Mouse (Mus musculus) liver, embryonic 11.5 days (tissue): ENCODE measurements around the gene Pik3ca. TPM values are rescaled to one million over a fixed set of nuclear protein-coding genes. Genes with fewer than 3 reads are reported as not detected.
"Not testable (repeated sequence)": the region's sequence is repeated elsewhere in the genome, so short reads cannot be mapped to it uniquely, and the experiment has no call there.

Experiments used
- ATAC-seq: fragments of 200-750 bp; cut with Nextera tagmentation; replicated peaks from 2 replicates; pipeline ENCODE4 v1.8.0; 2017; ENCODE audit warnings: moderate number of reproducible peaks, mild to moderate bottlenecking, moderate TSS enrichment, moderate library complexity; ENCODE audit not compliant: low FRiP score
- DNase-seq: peaks from one replicate; pipeline ENCODE4 v3.0.0-alpha.2; 2017; ENCODE audit warnings: low spot score
- H3K27ac ChIP-seq: fragments of 300-500 bp; sonication (generic); 2 replicates; pipeline ENCODE4 v1.5.1; 2014; ENCODE audit warnings: mild to moderate bottlenecking, low read depth, low read length, control low read depth
- H3K27me3 ChIP-seq: fragments of 300-500 bp; sonication (generic); replicated peaks from 2 replicates; pipeline ENCODE4 v1.6.1; 2014; ENCODE audit warnings: low read length, mixed read lengths; ENCODE audit not compliant: control insufficient read depth, insufficient read depth
- H3K36me3 ChIP-seq: fragments of 300-500 bp; sonication (generic); 2 replicates; pipeline ENCODE4 v1.6.1; 2014; ENCODE audit warnings: mild to moderate bottlenecking, low read length, moderate library complexity, mixed read lengths; ENCODE audit not compliant: control insufficient read depth, insufficient read depth
- H3K4me1 ChIP-seq: fragments of 300-500 bp; sonication (generic); replicated peaks from 2 replicates; pipeline ENCODE4 v1.6.1; 2014; ENCODE audit warnings: low read length, mixed read lengths; ENCODE audit not compliant: control insufficient read depth, insufficient read depth
- H3K4me2 ChIP-seq: fragments of 300-500 bp; sonication (generic); 2 replicates; pipeline ENCODE4 v1.6.1; 2014; ENCODE audit warnings: mild to moderate bottlenecking, control low read depth, moderate library complexity
- H3K4me3 ChIP-seq: fragments of 300-500 bp; sonication (generic); 2 replicates; pipeline ENCODE4 v1.5.1; 2014; ENCODE audit warnings: low read depth, low read length, control low read depth
- H3K9ac ChIP-seq: fragments of 300-500 bp; sonication (generic); 2 replicates; pipeline ENCODE4 v1.6.1; 2014; ENCODE audit warnings: low read depth, low read length, control low read depth
- H3K9me3 ChIP-seq: fragments of 300-500 bp; sonication (generic); 2 replicates; pipeline ENCODE4 v1.6.1; 2016; ENCODE audit warnings: low read length, inconsistent platforms, mixed read lengths; ENCODE audit not compliant: control insufficient read depth
- WGBS: fragments of 180-500 bp; shearing (Covaris S2); extraction: QIAGEN DNeasy Blood & Tissue Kit; methylation state at CpG from one replicate; pipeline ENCODE4 v1.1.7; 2014; 5-methylcytosine and 5-hydroxymethylcytosine counted together
- polyA plus RNA-seq: library from polyadenylated mRNA; unstranded; fragments of >200 nt; fragmentation: Nextera tagmentation; extraction: Ambion mirVana; gene quantifications from 2 replicates; pipeline ENCODE4 v1.2.1, GENCODE M21; 2014

The Pik3ca gene
- polyA plus RNA-seq, 1 experiment from 2014 or later = 9.1 TPM

GRCm38 (mm10) chr3:32427695-32428094 lies 30.2 kb downstream of the Pik3ca start:
- no peak for DNase-seq
- WGBS = 73% methylated on average over 4 of the region's 4 CpGs
- H3K4me1 ChIP-seq = no peaks in the 10 kb centered on the region

GRCm38 (mm10) chr3:32428361-32428760 lies 30.9 kb downstream of the Pik3ca start:
- Histone ChIP-seq H3K9ac (no peak overlapping the region), H3K27me3 (no peaks in the 10 kb centered on the region), H3K4me2 (no peak overlapping the region), H3K36me3 (no peaks in the 10 kb centered on the region), H3K9me3 (no peaks in the 10 kb centered on the region), H3K4me1 (no peaks in the 10 kb centered on the region), H3K27ac (no peak overlapping the region), H3K4me3 (no peak overlapping the region)
- DNase-seq (no peak), ATAC-seq (no peak)
- WGBS = 92% methylated on average over 3 of the region's 3 CpGs

More at GRCm38 (mm10) chr3:32427695-32428094, 30.2 kb downstream of the Pik3ca start:
- Histone ChIP-seq H3K9ac (no peak overlapping the region), H3K27ac (no peak overlapping the region), H3K4me3 (no peak overlapping the region), H3K9me3 (no peaks in the 10 kb centered on the region), H3K27me3 (no peaks in the 10 kb centered on the region), H3K4me2 (no peak overlapping the region), H3K36me3 (no peaks in the 10 kb centered on the region)
- ATAC-seq = no peak

- Histone ChIP-seq H3K27me3 (no peaks in the 10 kb centered on the region), H3K4me3 (no peak overlapping the region), H3K36me3 (no peaks in the 10 kb centered on the region), H3K27ac (no peak overlapping the region), H3K4me2 (no peak overlapping the region), H3K9ac (no peak overlapping the region), H3K4me1 (no peaks in the 10 kb centered on the region), H3K9me3 (no peaks in the 10 kb centered on the region)
- ATAC-seq (no peak), DNase-seq (no peak)
- WGBS = 78% methylated on average over 4 of the region's 4 CpGs
These were observed 31.4 kb downstream of the Pik3ca start for GRCm38 (mm10) chr3:32428921-32429320.

- not testable (repeated sequence) for H3K27ac ChIP-seq, H3K4me2 ChIP-seq, DNase-seq
These were observed 31.9 kb downstream of the Pik3ca start for GRCm38 (mm10) chr3:32429351-32429750.

GRCm38 (mm10) chr3:32430394-32430793 lies 32.9 kb downstream of the Pik3ca start:
- Histone ChIP-seq H3K9ac (no peak overlapping the region), H3K4me1 (no peaks in the 10 kb centered on the region), H3K4me3 (no peak overlapping the region), H3K36me3 (no peaks in the 10 kb centered on the region), H3K27ac (no peak overlapping the region), H3K27me3 (no peaks in the 10 kb centered on the region), H3K4me2 (no peak overlapping the region), H3K9me3 (no peaks in the 10 kb centered on the region)
- 76% methylated on average over 2 of the region's 2 CpGs for WGBS
- ATAC-seq (no peak), DNase-seq (no peak)

More at GRCm38 (mm10) chr3:32429351-32429750, 31.9 kb downstream of the Pik3ca start:
- not testable (repeated sequence) for H3K27me3 ChIP-seq, H3K36me3 ChIP-seq, H3K4me1 ChIP-seq, ATAC-seq, H3K9ac ChIP-seq, H3K4me3 ChIP-seq, H3K9me3 ChIP-seq

GRCm38 (mm10) chr3:32434016-32434415 lies 36.5 kb downstream of the Pik3ca start:
- Histone ChIP-seq H3K27ac (no peak overlapping the region), H3K9me3 (no peaks in the 10 kb centered on the region), H3K36me3 (peaks cover 8% of the 10 kb centered on the region), H3K4me2 (no peak overlapping the region), H3K9ac (no peak overlapping the region), H3K4me1 (no peaks in the 10 kb centered on the region), H3K27me3 (no peaks in the 10 kb centered on the region), H3K4me3 (no peak overlapping the region)
- ATAC-seq = no peak
- WGBS = 64% methylated on average over 2 of the region's 2 CpGs
- no peak for DNase-seq

- 86% methylated on average over 11 of the region's 11 CpGs for WGBS
- Histone ChIP-seq H3K4me1 (no peaks in the 10 kb centered on the region), H3K4me2 (no peak overlapping the region), H3K27me3 (no peaks in the 10 kb centered on the region), H3K27ac (no peak overlapping the region), H3K9ac (no peak overlapping the region), H3K9me3 (no peaks in the 10 kb centered on the region), H3K36me3 (peaks cover 17% of the 10 kb centered on the region), H3K4me3 (no peak overlapping the region)
- no peak for DNase-seq
- ATAC-seq = no peak
These were observed 38.6 kb downstream of the Pik3ca start for GRCm38 (mm10) chr3:32436101-32436500.

- DNase-seq (no peak), ATAC-seq (no peak)
- Histone ChIP-seq H3K4me3 (no peak overlapping the region), H3K9me3 (no peaks in the 10 kb centered on the region), H3K27ac (no peak overlapping the region), H3K36me3 (peaks cover 24% of the 10 kb centered on the region), H3K4me1 (no peaks in the 10 kb centered on the region), H3K9ac (no peak overlapping the region), H3K4me2 (no peak overlapping the region), H3K27me3 (no peaks in the 10 kb centered on the region)
- 79% methylated on average over 6 of the region's 6 CpGs for WGBS
These were observed 39.8 kb downstream of the Pik3ca start for GRCm38 (mm10) chr3:32437297-32437696.

GRCm38 (mm10) chr3:32437820-32438219 lies 40.3 kb downstream of the Pik3ca start:
- H3K36me3 ChIP-seq = peaks cover 25% of the 10 kb centered on the region
- 95% methylated on average over 6 of the region's 6 CpGs for WGBS
- no peak for DNase-seq
- H3K4me3 ChIP-seq = no peak overlapping the region
- no peak overlapping the region for H3K4me2 ChIP-seq
- ATAC-seq = no peak
- no peaks in the 10 kb centered on the region for H3K9me3 ChIP-seq
- no peaks in the 10 kb centered on the region for H3K4me1 ChIP-seq
- H3K9ac ChIP-seq = no peak overlapping the region
- H3K27me3 ChIP-seq = no peaks in the 10 kb centered on the region
- no peak overlapping the region for H3K27ac ChIP-seq
